Mouse (Mus musculus): ENCODE results near the gene En2. TPM values are rescaled to one million over a fixed set of nuclear protein-coding genes. Genes with fewer than 3 reads are reported as not detected.

En2 gene
- total and polyA plus RNA-seq, 3 experiments: not detected

DNA sequence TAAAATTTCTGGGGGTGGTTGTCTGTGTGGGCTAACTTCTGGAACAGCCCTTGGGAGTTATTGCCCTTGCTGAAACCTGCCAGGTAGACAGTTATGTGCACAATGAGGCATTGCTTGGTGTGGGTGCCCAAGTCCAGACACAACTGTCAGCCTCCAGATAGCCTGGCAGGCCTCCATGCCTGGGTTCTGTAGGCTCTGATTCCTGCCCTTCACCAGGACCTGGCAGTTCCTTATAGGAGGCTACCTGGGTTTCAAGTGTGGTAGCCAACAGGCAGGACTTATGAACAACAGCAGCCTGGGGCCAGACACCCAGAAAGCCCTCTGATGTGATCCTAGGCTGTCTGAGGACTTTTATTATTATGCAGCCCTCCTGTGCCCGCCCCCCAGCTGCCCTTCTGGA is 1.6 kb upstream of the En2 start:
- no peak for TF ChIP-seq CHD1 (IDR thresholded peaks at IDR 0.05; ENCODE audit: low read depth, low read length)
- TF ChIP-seq GABPA (IDR thresholded peaks at IDR 0.05; ENCODE audit: insufficient replicate concordance, low read depth, low read length): no peak
- no peak for TF ChIP-seq RCOR1 (conservative IDR thresholded peaks at IDR 0.05; ENCODE audit: low read depth, low read length)
- no peak for TF ChIP-seq NELFE (IDR thresholded peaks at IDR 0.05; ENCODE audit: low read depth, low read length)
- no peak for TF ChIP-seq ZMIZ1 (IDR thresholded peaks at IDR 0.05; ENCODE audit: low read depth, low read length)
- no peak for TF ChIP-seq JUN (IDR thresholded peaks at IDR 0.05; ENCODE audit: insufficient read depth, low read depth, low read length)
- TF ChIP-seq USF2 (conservative IDR thresholded peaks at IDR 0.05; ENCODE audit: low read depth, low read length): no peak
- no peaks in the 10 kb centered on the region for H3K4me1 ChIP-seq (ENCODE audit: control insufficient read depth in 1 of 2, insufficient read depth in 2 of 2)

DNA sequence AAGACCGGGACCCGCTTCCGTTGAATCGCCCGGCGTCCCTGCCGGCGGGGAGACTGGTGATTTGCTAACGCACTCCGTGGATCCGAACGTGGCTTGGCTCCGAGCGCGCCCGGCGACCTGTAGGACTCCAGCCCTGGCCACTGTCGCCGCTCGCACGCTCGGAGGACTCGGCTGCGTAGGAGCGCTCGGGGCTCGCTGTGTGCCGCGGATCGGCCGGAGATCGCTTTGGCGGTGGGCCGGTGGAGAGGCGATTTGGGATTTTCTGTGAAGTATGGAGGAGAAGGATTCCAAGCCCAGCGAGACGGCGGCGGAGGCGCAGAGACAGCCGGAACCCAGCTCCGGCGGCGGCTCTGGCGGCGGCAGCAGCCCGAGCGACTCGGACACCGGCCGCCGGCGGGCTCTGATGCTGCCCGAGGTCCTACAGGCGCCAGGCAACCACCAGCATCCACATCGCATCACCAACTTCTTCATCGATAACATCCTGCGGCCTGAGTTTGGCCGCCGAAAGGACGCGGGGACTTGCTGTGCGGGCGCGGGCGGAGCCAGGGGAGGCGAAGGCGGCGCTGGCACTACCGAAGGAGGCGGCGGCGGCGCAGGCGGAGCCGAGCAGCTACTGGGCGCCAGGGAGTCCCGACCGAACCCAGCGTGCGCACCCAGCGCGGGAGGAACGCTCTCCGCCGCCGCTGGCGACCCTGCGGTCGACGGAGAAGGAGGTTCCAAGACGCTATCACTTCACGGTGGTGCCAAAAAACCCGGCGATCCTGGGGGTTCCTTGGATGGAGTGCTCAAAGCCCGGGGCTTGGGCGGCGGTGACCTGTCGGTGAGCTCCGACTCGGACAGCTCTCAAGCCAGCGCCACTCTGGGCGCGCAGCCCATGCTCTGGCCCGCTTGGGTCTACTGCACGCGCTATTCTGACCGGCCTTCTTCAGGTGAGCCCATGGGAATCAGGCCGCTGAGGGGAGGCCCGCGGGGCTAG is 1.1 kb downstream of the En2 start:
- Histone ChIP-seq H3K27me3 (replicated peaks) (peaks cover 17% of the 10 kb centered on the region), H3K4me1 (ENCODE audit: control insufficient read depth in 1 of 2, insufficient read depth in 2 of 2) (no peaks in the 10 kb centered on the region), H3K4me3 (replicated peaks in 1 of 3; ENCODE audit: low read depth in 2 of 3, low read length in 2 of 3, poor library complexity in 1 of 3) (no peak overlapping the region), H3K4me2 (ENCODE audit: insufficient read depth, low read depth, poor library complexity, severe bottlenecking) (no peak overlapping the region), H3K9ac (ENCODE audit: insufficient read depth, low read depth) (no peak overlapping the region), H3K9me3 (replicated peaks; ENCODE audit: low read length) (peaks cover 33% of the 10 kb centered on the region), H3K36me3 (replicated peaks in 1 of 2; ENCODE audit: control insufficient read depth in 1 of 2, insufficient read depth in 1 of 2, low read length in 1 of 2) (no peaks in the 10 kb centered on the region), H3K79me2 (replicated peaks; ENCODE audit: control insufficient read depth, extremely low read depth, insufficient read depth, poor library complexity, severe bottlenecking) (no peaks in the 10 kb centered on the region), H3K27ac (ENCODE audit: insufficient read depth, low read depth) (no peak overlapping the region)
- TF ChIP-seq NRF1 (IDR thresholded peaks at IDR 0.05; ENCODE audit: low read depth, low read length): no peak
- no peak for TF ChIP-seq JUN (IDR thresholded peaks at IDR 0.05; ENCODE audit: insufficient read depth, low read depth, low read length)
- TF ChIP-seq BHLHE40 (IDR thresholded peaks at IDR 0.05; ENCODE audit: low read depth, low read length): no peak
- TF ChIP-seq GABPA (IDR thresholded peaks at IDR 0.05; ENCODE audit: insufficient replicate concordance, low read depth, low read length): no peak
- no peak for TF ChIP-seq ZNF384 (IDR thresholded peaks at IDR 0.05; ENCODE audit: low read depth, low read length)
- no peak for TF ChIP-seq MAZ (IDR thresholded peaks at IDR 0.05; ENCODE audit: low read depth, low read length)
- no peak for TF ChIP-seq TCF12 (IDR thresholded peaks at IDR 0.05; ENCODE audit: low read depth, low read length)
- TF ChIP-seq IRF4 (IDR thresholded peaks at IDR 0.05; ENCODE audit: low read depth, low read length): no peak
- TF ChIP-seq USF2 (conservative IDR thresholded peaks at IDR 0.05; ENCODE audit: low read depth, low read length): no peak
- no peak for TF ChIP-seq KAT2A (IDR thresholded peaks at IDR 0.05; ENCODE audit: insufficient replicate concordance, low read length)
- TF ChIP-seq SIN3A (IDR thresholded peaks at IDR 0.05; ENCODE audit: low read length): no peak
- TF ChIP-seq ETS1 (conservative IDR thresholded peaks at IDR 0.05; ENCODE audit: low read depth, low read length): no peak
- no peak for TF ChIP-seq E2F4 (IDR thresholded peaks at IDR 0.05; ENCODE audit: insufficient replicate concordance, low read depth, low read length)
- TF ChIP-seq MEF2A (IDR thresholded peaks at IDR 0.05; ENCODE audit: borderline replicate concordance, low read depth, low read length): no peak
- TF ChIP-seq CHD1 (IDR thresholded peaks at IDR 0.05; ENCODE audit: low read depth, low read length): no peak
- no peak for TF ChIP-seq CTCF (conservative IDR thresholded peaks at IDR 0.05 in 1 of 2, IDR thresholded peaks at IDR 0.05 in 1 of 2; ENCODE audit: low read depth in 2 of 2, low read length in 2 of 2)
- DNase-seq (ENCODE audit: extremely low read depth): no peak
- dilution Hi-C loops (cut with MboI; ENCODE audit: extremely low pct_ligation_motif_present, extremely low pct_unique_long_range_greater_than_20kb, low sequenced_read_pairs): no loop called here
- in situ Hi-C loops (cut with MboI; ENCODE audit: low pct_ligation_motif_present, low pct_unique_long_range_greater_than_20kb, low sequenced_read_pairs): no loop called here

More for the DNA sequence above, 1.6 kb upstream of the En2 start:
- Histone ChIP-seq H3K36me3 (replicated peaks in 1 of 2; ENCODE audit: control insufficient read depth in 1 of 2, insufficient read depth in 1 of 2, low read length in 1 of 2) (no peaks in the 10 kb centered on the region), H3K9me3 (replicated peaks; ENCODE audit: low read length) (peaks cover 33% of the 10 kb centered on the region), H3K27ac (ENCODE audit: insufficient read depth, low read depth) (no peak overlapping the region), H3K27me3 (replicated peaks) (peaks cover 37% of the 10 kb centered on the region), H3K9ac (ENCODE audit: insufficient read depth, low read depth) (no peak overlapping the region), H3K79me2 (replicated peaks; ENCODE audit: control insufficient read depth, extremely low read depth, insufficient read depth, poor library complexity, severe bottlenecking) (no peaks in the 10 kb centered on the region), H3K4me2 (ENCODE audit: insufficient read depth, low read depth, poor library complexity, severe bottlenecking) (no peak overlapping the region), H3K4me3 (replicated peaks in 1 of 3; ENCODE audit: low read depth in 2 of 3, low read length in 2 of 3, poor library complexity in 1 of 3) (no peak overlapping the region)
- dilution Hi-C loops (cut with MboI; ENCODE audit: extremely low pct_ligation_motif_present, extremely low pct_unique_long_range_greater_than_20kb, low sequenced_read_pairs) (no loop called here), in situ Hi-C loops (cut with MboI; ENCODE audit: low pct_ligation_motif_present, low pct_unique_long_range_greater_than_20kb, low sequenced_read_pairs) (no loop called here)
- DNase-seq (ENCODE audit: extremely low read depth): no peak

Measured in CH12.LX (cell line).